Mouse (Mus musculus): ENCODE measurements around the gene Topaz1. TPM values are rescaled to one million over a fixed set of nuclear protein-coding genes. Genes with fewer than 3 reads are reported as not detected.
A peak's percentile ranks its signal among the peaks of the same experiment; 100 is the strongest.
"Not testable (repeated sequence)": the region's sequence is repeated elsewhere in the genome, so short reads cannot be mapped to it uniquely, and the experiment has no call there.

The Topaz1 gene
- total RNA-seq, 2 experiments from 2014 or later = not detected

DNA sequence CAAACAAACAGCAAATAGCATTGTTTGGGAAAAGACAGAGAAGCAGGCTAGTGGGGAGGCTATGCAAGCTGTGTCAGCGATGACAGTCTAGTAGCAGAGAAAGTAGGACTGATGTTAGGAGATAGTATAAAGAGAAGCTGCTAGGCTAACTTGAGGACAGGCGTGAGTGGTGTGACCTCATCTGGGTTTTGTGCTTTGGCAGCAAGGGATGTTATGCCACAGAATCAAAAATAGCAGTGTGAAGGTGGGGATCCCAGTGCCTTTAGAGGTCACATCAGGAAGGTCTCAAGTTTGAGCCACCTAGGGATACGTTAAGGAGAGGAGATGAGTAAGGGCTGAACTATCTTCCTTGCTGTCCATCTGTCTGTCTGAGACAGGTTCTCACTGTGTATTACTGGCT lies 63.1 kb downstream of the Topaz1 start:
- no peak for DNase-seq (ENCODE audit: low spot score in 2 of 2)

DNA sequence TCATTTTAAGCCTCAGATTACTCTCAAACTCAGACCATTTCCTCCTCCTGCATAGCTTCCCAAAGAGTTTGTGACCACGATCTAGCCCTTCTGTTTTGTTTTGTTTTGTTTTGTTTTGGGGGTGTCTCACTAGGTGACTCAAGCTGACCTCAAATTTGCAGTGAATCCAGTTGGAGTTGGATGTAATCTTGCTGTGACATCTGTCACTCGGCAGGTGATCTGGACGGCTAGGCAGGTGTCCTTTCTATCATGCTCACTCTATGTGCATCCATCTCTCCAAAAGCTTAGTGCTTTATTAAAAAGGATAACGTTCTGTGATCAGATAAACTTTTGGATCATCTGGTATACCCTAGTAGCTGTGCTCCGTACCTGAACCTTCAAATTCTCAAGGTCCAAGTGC lies 65.2 kb downstream of the Topaz1 start:
- no peak for DNase-seq (ENCODE audit: low spot score in 2 of 2)

GRCm38 (mm10) chr9:122814775-122815174 lies 67.6 kb downstream of the Topaz1 start:
- no peak for DNase-seq (ENCODE audit: low spot score in 2 of 2)

DNA sequence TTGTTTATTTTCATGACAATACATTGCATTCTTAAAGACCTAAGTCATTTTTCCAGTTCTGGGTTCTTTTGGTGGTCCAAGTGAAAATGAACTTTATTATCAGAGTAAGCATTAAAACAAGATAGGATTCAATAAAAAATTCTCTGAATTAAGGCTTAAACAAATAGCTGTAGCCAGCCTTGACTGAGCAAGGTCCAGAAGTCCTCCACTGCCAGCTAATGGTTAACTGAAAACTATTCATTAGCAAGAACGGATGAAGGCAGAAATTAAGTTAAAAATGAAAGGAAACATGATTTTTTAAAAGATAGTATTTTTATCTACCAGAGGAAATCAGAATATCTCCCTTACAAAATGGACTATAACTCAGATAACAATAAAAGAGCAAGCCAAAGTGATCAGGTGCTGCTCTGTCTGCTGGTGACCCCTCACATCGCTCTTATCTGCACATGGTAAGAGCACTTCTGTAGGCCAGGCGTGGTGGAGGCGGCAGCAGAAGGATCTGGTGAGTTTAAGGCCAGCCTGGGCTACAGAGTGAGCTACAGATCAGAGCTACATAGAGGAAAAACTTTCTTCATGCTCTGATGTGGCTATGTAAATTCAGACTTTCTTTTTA lies 68.2 kb downstream of the Topaz1 start:
- no peak for DNase-seq (ENCODE audit: low spot score in 2 of 2)

- no peak for DNase-seq (ENCODE audit: low spot score in 2 of 2)
These were observed 76.3 kb downstream of the Topaz1 start for GRCm38 (mm10) chr9:122823374-122824017.

- DNase-seq (ENCODE audit: low spot score in 2 of 2) = no peak
These were observed 79.6 kb downstream of the Topaz1 start for GRCm38 (mm10) chr9:122826743-122827142.

- DNase-seq (ENCODE audit: low spot score in 2 of 2) = no peak
These were observed 82.8 kb downstream of the Topaz1 start for GRCm38 (mm10) chr9:122829826-122830380.

- no peak for DNase-seq (ENCODE audit: low spot score in 2 of 2)
These were observed 89.0 kb downstream of the Topaz1 start for GRCm38 (mm10) chr9:122836126-122836525.

DNA sequence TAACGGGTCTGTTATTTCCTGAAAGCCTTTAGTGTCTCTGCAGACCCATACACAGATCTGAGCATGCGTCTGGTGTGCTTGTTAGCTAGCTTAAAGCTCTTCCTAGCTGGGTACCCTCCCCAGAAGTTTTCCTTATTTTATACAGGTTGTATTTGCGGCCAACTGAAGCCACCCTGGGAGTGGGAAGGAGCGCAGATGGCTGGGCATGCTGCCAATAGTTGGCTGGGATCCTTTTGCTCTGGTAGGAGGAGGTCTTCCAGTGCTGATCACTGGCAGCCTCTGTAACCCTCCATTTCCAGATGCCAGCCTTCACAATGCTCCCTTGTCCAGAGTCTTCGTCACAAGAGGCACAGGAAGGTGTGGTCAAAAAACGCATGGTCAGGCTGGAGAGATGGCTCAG lies 89.6 kb downstream of the Topaz1 start:
- peak; percentile 32 to 38 for DNase-seq (ENCODE audit: low spot score in 2 of 2)

GRCm38 (mm10) chr9:122837216-122837615 lies 90.1 kb downstream of the Topaz1 start:
- DNase-seq (ENCODE audit: low spot score in 2 of 2) = no peak

- DNase-seq (ENCODE audit: low spot score in 2 of 2) = peak in 1 of 2 experiments; percentile 31
These were observed 90.5 kb downstream of the Topaz1 start for GRCm38 (mm10) chr9:122837680-122838079.

- DNase-seq (ENCODE audit: low spot score in 2 of 2) = no peak
These were observed 96.6 kb downstream of the Topaz1 start, which contains the start of gene Gm35549 for GRCm38 (mm10) chr9:122843760-122844159. Gene Gm35549, minus strand, starts transcription at chr9:122844035.

GRCm38 (mm10) chr9:122845621-122846020 lies 98.5 kb downstream of the Topaz1 start:
- no peak for DNase-seq (ENCODE audit: low spot score in 2 of 2)

DNA sequence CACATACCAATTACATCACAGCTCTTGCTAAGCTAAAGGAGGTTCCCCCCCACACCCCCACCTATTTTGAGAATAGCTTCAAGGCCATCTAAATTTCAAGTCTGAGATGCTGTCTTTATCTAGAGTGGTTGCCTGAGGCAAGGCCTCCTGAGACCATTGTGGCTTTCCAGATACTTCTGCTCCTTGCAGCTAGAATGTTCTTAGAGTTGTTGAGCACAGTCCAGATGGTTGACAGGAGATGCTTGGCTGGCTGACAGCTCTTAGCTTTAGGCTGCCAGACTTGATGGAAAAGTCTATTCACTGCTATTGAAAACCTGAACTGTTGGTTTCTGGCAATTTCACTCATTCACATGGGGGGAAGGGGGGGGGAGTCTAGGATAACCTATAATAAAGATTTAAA lies 99.0 kb downstream of the Topaz1 start:
- DNase-seq (ENCODE audit: low spot score in 2 of 2) = no peak

- not testable (repeated sequence) for DNase-seq (ENCODE audit: low spot score in 2 of 2)
These were observed 100.7 kb downstream of the Topaz1 start for GRCm38 (mm10) chr9:122847811-122848311.

Other genes with a start within 250 kb of the Topaz1 start
- gene Tcaim, start 58.2 kb downstream of the Topaz1 start, total RNA-seq (2021) = 10 to 100 TPM; 20.0 to 26.3 TPM
- gene Gm35549, start 96.7 kb downstream of the Topaz1 start, total RNA-seq (2021) = not detected
- gene Zfp445, start 118.7 kb downstream of the Topaz1 start, total RNA-seq (2021) = 100 to 1,000 TPM in 1 of 2 experiments, 10 to 100 TPM in 1; 83.7 to 121 TPM
- 1 to 10 TPM; 4.5 to 6.2 TPM for gene Zkscan7, start 138.3 kb downstream of the Topaz1 start, total RNA-seq (2021)
- gene Zfp105, start 175.7 kb downstream of the Topaz1 start, total RNA-seq (2021) = 1 to 10 TPM; 3.3 to 4.2 TPM
- 10 to 100 TPM; 15.4 to 17.6 TPM for gene 1110059G10Rik, start 203.7 kb downstream of the Topaz1 start, total RNA-seq (2021)
- under 1 TPM; 0.66 to 0.86 TPM for gene Kif15, start 203.7 kb downstream of the Topaz1 start, total RNA-seq (2021)

Measured in adrenal gland, adult 18-20 months (tissue).